11 mouse cellular contexts compared by ENCODE assay signal in the genomic region with DNA sequence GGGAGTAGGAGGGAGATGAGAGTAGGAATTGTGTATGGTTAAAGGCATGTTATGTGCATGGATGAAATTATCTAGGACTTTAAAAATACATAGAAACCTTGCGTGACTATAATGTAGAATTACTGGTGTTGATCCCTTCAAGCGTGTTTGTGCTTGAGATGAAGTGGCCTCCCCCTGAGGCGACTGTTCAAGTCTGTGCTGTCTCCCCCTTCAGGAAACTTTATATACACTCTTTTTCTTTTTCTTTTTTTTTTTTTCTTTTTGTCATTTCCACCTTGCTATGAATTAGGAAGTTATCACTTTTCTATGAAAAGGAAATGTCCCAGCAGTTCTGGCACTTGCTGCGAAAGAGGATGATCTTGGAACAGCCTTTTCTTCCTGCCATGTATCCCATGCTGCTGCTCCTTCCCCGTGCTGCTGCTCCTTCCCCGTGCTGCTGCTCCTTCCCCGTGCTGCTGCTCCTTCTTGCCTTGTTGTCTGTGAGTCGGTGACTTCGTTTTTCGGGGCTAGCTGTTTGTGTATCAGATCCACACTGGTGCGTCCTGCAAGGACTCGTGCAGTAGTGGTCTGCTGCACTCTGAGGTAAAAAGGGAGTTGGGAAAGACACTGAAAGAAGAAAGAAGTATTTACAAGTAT. TPM values are rescaled to one million over a fixed set of nuclear protein-coding genes. Genes with fewer than 3 reads are reported as not detected.
A peak's percentile ranks its signal among the peaks of the same experiment; 100 is the strongest.
DNase-seq lines count a peak whose midpoint lies in the region; ATAC-seq and TF ChIP-seq lines count a peak whose summit lies in the region.
"Had no signal": no experiment of that assay in that cellular context is flagged by ENCODE, and none has a peak within 500 bp of the region (broad histone marks: within the 10 kb centered on the region; RNA-seq: fewer than 3 reads in every experiment).

No protein-coding gene starts in this region.

- peaks cover 31 to 53% of the 10 kb centered on the region in 2 experiments for H3K4me1 ChIP-seq in heart, embryonic 14.5 days (ENCODE audit: control insufficient read depth in 2 of 2, insufficient read depth in 2 of 2, low read length in 2 of 2)
- H3K4me1 ChIP-seq in lung, embryonic 14.5 days (ENCODE audit: insufficient read depth), result peaks cover 39% of the 10 kb centered on the region
- H3K4me1 ChIP-seq in lung, adult 2 months (ENCODE audit: control insufficient read depth, insufficient read depth, low read length), result peaks cover 33% of the 10 kb centered on the region
- H3K4me1 ChIP-seq in heart, embryonic 16.5 days (ENCODE audit: control insufficient read depth, insufficient read depth, low read length), result peaks cover 48% of the 10 kb centered on the region
- H3K4me1 ChIP-seq in liver, postnatal 0 days (ENCODE audit: insufficient read depth), result peaks cover 38% of the 10 kb centered on the region

- H3K27me3 ChIP-seq in heart, embryonic 14.5 days (ENCODE audit: control insufficient read depth, insufficient read depth, low read length), result no peaks in the 10 kb centered on the region
- no peaks in the 10 kb centered on the region for H3K27me3 ChIP-seq in lung, embryonic 14.5 days (ENCODE audit: insufficient read depth, low read length)
- H3K27me3 ChIP-seq in heart, embryonic 16.5 days (ENCODE audit: control insufficient read depth, insufficient read depth, low read length), result no peaks in the 10 kb centered on the region
- no peaks in the 10 kb centered on the region for H3K27me3 ChIP-seq in liver, postnatal 0 days (ENCODE audit: insufficient read depth, low read length)
- H3K27me3 ChIP-seq: forebrain, embryonic 13.5 days had no signal

- peak overlapping the region; percentile 21; the same call in 1 of the 2 replicates for H3K9ac ChIP-seq in heart, embryonic 14.5 days (ENCODE audit: low read length)
- H3K9ac ChIP-seq in lung, embryonic 14.5 days, result no peak overlapping the region
- no peak overlapping the region for H3K9ac ChIP-seq in heart, embryonic 16.5 days (ENCODE audit: low read length)
- no peak overlapping the region for H3K9ac ChIP-seq in liver, postnatal 0 days (replicated peaks)
- H3K9ac ChIP-seq: forebrain, embryonic 13.5 days had no signal

- TF ChIP-seq POLR2A in lung, adult 2 months (IDR thresholded peaks at IDR 0.05; ENCODE audit: borderline replicate concordance, extremely low read depth, low read depth, low read length), result no peak

- intact Hi-C loops in heart, postnatal 36 days (cut with DNase I), result no loop called here

- no peak for ATAC-seq in heart, embryonic 14.5 days (ENCODE audit: insufficient number of reproducible peaks, insufficient read depth, low FRiP score, low read depth)
- ATAC-seq in lung, embryonic 14.5 days (ENCODE audit: insufficient read depth), result no peak
- no peak for ATAC-seq in heart, embryonic 16.5 days (replicated peaks; ENCODE audit: extremely low read depth, insufficient read depth, low FRiP score)
- no peak for ATAC-seq in liver, postnatal 0 days
- ATAC-seq: activated CD4-positive, CD25-positive, alpha-beta regulatory T cell, adult 4 months; forebrain, embryonic 13.5 days had no signal

- H3K9me3 ChIP-seq in heart, embryonic 14.5 days (ENCODE audit: control insufficient read depth, low read length), result no peaks in the 10 kb centered on the region
- no peaks in the 10 kb centered on the region for H3K9me3 ChIP-seq in lung, embryonic 14.5 days (ENCODE audit: low read depth, low read length)
- peaks cover 4% of the 10 kb centered on the region; the same call in 1 of the 2 replicates for H3K9me3 ChIP-seq in heart, embryonic 16.5 days (replicated peaks; ENCODE audit: control insufficient read depth, low read length)
- no peaks in the 10 kb centered on the region for H3K9me3 ChIP-seq in liver, postnatal 0 days (ENCODE audit: low read length)
- H3K9me3 ChIP-seq: forebrain, embryonic 13.5 days had no signal

- peaks cover 11% of the 10 kb centered on the region; the same call in 1 of the 2 replicates for H3K36me3 ChIP-seq in heart, embryonic 14.5 days (ENCODE audit: control insufficient read depth, insufficient read depth, low read length)
- H3K36me3 ChIP-seq in lung, embryonic 14.5 days (ENCODE audit: insufficient read depth), result no peaks in the 10 kb centered on the region
- H3K36me3 ChIP-seq in heart, embryonic 16.5 days (ENCODE audit: control insufficient read depth, insufficient read depth), result 0 out of 2 replicates have a peak, but pooled peaks cover 3% of the 10 kb centered on the region
- H3K36me3 ChIP-seq in liver, postnatal 0 days (replicated peaks; ENCODE audit: insufficient read depth, low read length), result no peaks in the 10 kb centered on the region

- no peak overlapping the region for H3K4me2 ChIP-seq in heart, embryonic 14.5 days (ENCODE audit: low read length)
- H3K4me2 ChIP-seq in lung, embryonic 14.5 days, result no peak overlapping the region
- H3K4me2 ChIP-seq in heart, embryonic 16.5 days (ENCODE audit: low read depth, low read length), result no peak overlapping the region
- H3K4me2 ChIP-seq in liver, postnatal 0 days (ENCODE audit: low read depth, low read length), result no peak overlapping the region
- H3K4me2 ChIP-seq: forebrain, embryonic 13.5 days had no signal

- no peak overlapping the region for H3K4me3 ChIP-seq in heart, embryonic 14.5 days (ENCODE audit: control insufficient read depth in 1 of 2, insufficient read depth in 1 of 2, low read depth in 1 of 2, low read length in 2 of 2)
- no peak overlapping the region for H3K4me3 ChIP-seq in lung, embryonic 14.5 days (ENCODE audit: low read depth, low read length)
- no peak overlapping the region for H3K4me3 ChIP-seq in lung, adult 2 months (replicated peaks; ENCODE audit: extremely low read depth, low read depth, low read length)
- no peak overlapping the region for H3K4me3 ChIP-seq in heart, embryonic 16.5 days (ENCODE audit: low read length)
- no peak overlapping the region for H3K4me3 ChIP-seq in liver, postnatal 0 days (ENCODE audit: low read depth, low read length)
- H3K4me3 ChIP-seq: forebrain, embryonic 13.5 days had no signal

- TF ChIP-seq EP300 in liver, postnatal 0 days (IDR thresholded peaks at IDR 0.05; ENCODE audit: low read depth), result no peak

- TF ChIP-seq CTCF in lung, embryonic 14.5 days (IDR thresholded peaks at IDR 0.05; ENCODE audit: low read depth), result no peak
- TF ChIP-seq CTCF in lung, adult 2 months (IDR thresholded peaks at IDR 0.05; ENCODE audit: insufficient read depth, low read length), result no peak
- 0 out of 2 replicates have a peak, but pooled peaks have one; percentile 15 for TF ChIP-seq CTCF in liver, postnatal 0 days (IDR thresholded peaks at IDR 0.05; ENCODE audit: low read depth)

- peak overlapping the region; percentile 53 to 84 for H3K27ac ChIP-seq in heart, embryonic 14.5 days (replicated peaks in 1 of 2; ENCODE audit: control insufficient read depth in 1 of 2, insufficient read depth in 1 of 2, low read depth in 2 of 2, low read length in 2 of 2)
- H3K27ac ChIP-seq in lung, embryonic 14.5 days (ENCODE audit: low read depth), result peak overlapping the region; percentile 71
- H3K27ac ChIP-seq in heart, embryonic 16.5 days (ENCODE audit: low read length), result peak overlapping the region; percentile 84
- H3K27ac ChIP-seq in liver, postnatal 0 days (ENCODE audit: low read depth), result peak overlapping the region; percentile 3
- H3K27ac ChIP-seq: forebrain, embryonic 13.5 days had no signal

- WGBS in heart, embryonic 14.5 days, result 64% methylated on average over 12 of the region's 12 CpGs
- 61% methylated on average over 12 of the region's 12 CpGs for WGBS in lung, embryonic 14.5 days
- 36% methylated on average over 12 of the region's 12 CpGs for WGBS in lung, adult 2 months
- WGBS in heart, embryonic 16.5 days, result 61% methylated on average over 12 of the region's 12 CpGs
- 54% methylated on average over 12 of the region's 12 CpGs for WGBS in liver, postnatal 0 days (ENCODE audit: insufficient replicate concordance)

- no peak for DNase-seq in heart, postnatal 36 days
- DNase-seq in lung, embryonic 14.5 days, result no peak
- DNase-seq in lung, adult 2 months, result no peak
- DNase-seq in liver, postnatal 0 days, result no peak
- no peak for DNase-seq in c-Kit-positive CD71-positive TER-119-positive erythroid progenitor cells, embryonic 14.5 days (ENCODE audit: low spot score)
- DNase-seq in thymus, postnatal 4 days, result no peak
- DNase-seq: right cerebral cortex, postnatal 4 days had no signal

RNA-seq across cellular contexts. Expression of a gene that starts 40.0 kb away (rescaled TPM):
- 129 and 134 TPM in 2 replicates for polyA plus RNA-seq in heart, embryonic 14.5 days (2014; fragmentation: Nextera tagmentation; extraction: Ambion mirVana)
- 10 to 100 TPM; 45.2 to 48.6 TPM for total RNA-seq in heart, postnatal 36 days (2021)
- polyA plus RNA-seq in lung, embryonic 14.5 days (2014; fragmentation: Nextera tagmentation; extraction: Ambion mirVana), result 119 and 123 TPM in 2 replicates
- polyA plus RNA-seq in lung, adult 2 months (2012; rRNA removed), result 40.0 and 53.0 TPM in 2 replicates
- polyA plus RNA-seq in heart, embryonic 16.5 days (2015; fragmentation: Nextera tagmentation; extraction: Ambion mirVana), result 107 and 109 TPM in 2 replicates
- polyA plus RNA-seq in liver, postnatal 0 days (2015; fragmentation: Nextera tagmentation; extraction: Ambion mirVana), result 17.5 and 21.4 TPM in 2 replicates

Comparison
In these comparisons a context has a peak if more than half of its experiments do, and no peak if none do; other contexts are left out.
1. H3K27ac ChIP-seq: peak in every context shown above with its lines; median percentile 84 in heart, embryonic 16.5 days; 71 in lung, embryonic 14.5 days; 68 in heart, embryonic 14.5 days; 3 in liver, postnatal 0 days.